Mouse (Mus musculus): ENCODE measurements around the gene Pth2.

DNA sequence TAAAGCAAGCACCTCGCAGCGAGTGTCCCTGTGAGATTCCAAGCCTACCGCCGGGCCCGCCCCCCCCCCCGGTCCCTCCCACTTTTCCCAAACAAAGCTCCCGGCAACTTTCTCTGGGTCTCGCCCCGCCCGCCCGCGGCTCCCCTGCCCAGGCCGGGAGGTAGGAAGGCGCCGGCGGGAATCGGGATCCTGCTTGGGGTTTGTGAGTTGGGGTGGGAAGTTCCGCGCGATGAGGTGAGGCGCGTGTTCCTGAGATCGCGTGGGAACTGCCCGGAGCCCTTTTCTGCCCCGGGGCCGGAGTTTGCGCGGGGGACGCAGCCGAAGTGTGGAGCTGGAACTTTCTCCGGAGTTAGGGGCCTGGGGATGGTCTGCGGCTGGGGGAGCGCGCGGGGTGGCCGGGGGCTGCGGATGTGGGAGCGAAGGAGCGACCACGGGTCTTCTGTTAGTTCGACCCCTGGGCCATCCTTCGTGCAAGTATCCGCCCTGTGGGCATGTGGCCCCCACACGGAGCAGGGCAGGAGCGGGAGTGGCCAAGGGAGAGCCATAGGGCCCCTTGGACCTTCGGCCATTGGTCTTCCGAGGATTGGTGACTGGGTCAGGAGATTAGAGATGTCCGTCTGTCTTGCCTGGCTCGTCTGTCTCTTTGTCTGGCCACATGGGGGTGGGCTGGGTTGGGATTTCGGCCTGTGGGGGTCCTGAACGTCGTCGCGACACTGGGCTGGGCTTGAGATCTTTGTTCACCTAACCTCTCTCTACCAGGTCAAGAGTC is 35.1 kb downstream of the Pth2 start, which contains the start of gene Tead2:
- no peak for TF ChIP-seq CTCF (IDR thresholded peaks at IDR 0.05; ENCODE audit: borderline replicate concordance, insufficient read depth, low read length)
- TF ChIP-seq POLR2A (IDR thresholded peaks at IDR 0.05; ENCODE audit: low read depth, low read length), result peak; percentile 65

Data from embryonic fibroblast, embryonic 13.5 days (primary cell).